Mouse (Mus musculus): ENCODE measurements around the gene Dhrs7c.

Gene Dhrs7c

DNA sequence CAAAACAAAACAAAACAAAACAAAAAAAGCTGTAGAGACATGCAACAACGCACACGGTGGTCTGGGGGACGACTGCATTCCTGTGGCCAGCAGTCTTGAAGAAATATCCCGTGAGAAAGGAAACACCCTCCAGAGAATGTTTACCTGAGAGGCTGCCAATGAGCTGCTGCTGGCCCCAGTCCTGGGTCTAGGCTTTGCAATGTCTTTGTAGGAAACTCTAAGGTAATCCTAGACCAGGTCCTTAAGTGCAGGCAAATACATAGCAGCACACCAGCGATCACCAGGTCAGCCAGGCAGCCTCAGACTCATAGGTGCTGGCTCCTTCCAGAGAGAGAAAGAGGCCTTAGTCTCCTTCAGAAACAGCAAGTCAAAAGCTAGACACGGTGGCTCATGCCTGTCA lies 56.0 kb downstream of the Dhrs7c start:
- no peaks in the 10 kb centered on the region for H3K9me3 ChIP-seq (ENCODE audit: low read length)
- no peak overlapping the region for H3K4me3 ChIP-seq (replicated peaks; ENCODE audit: low read length)
- no peaks in the 10 kb centered on the region; the same call in 1 of the 2 replicates for H3K27me3 ChIP-seq (ENCODE audit: insufficient read depth, low read length)
- TF ChIP-seq CTCF (conservative IDR thresholded peaks at IDR 0.05; ENCODE audit: low read length) (no peak), NANOG (IDR thresholded peaks at IDR 0.05; ENCODE audit: borderline replicate concordance, low read length) (no peak), POU5F1 (IDR thresholded peaks at IDR 0.05; ENCODE audit: borderline replicate concordance, low read length) (no peak)
- no peaks in the 10 kb centered on the region for H3K36me3 ChIP-seq (ENCODE audit: insufficient read depth, low read length)
- H3K4me1 ChIP-seq (replicated peaks; ENCODE audit: low read depth, low read length) = peaks cover 10% of the 10 kb centered on the region

GRCm38 (mm10) chr11:67855035-67855434 lies 57.0 kb downstream of the Dhrs7c start:
- TF ChIP-seq POU5F1 (IDR thresholded peaks at IDR 0.05; ENCODE audit: borderline replicate concordance, low read length) (0 out of 2 replicates have a peak, but pooled peaks have one; percentile 47), CTCF (conservative IDR thresholded peaks at IDR 0.05; ENCODE audit: low read length) (peak; percentile 99), NANOG (IDR thresholded peaks at IDR 0.05; ENCODE audit: borderline replicate concordance, low read length) (no peak)
- Histone ChIP-seq H3K9me3 (ENCODE audit: low read length) (no peaks in the 10 kb centered on the region), H3K36me3 (ENCODE audit: insufficient read depth, low read length) (no peaks in the 10 kb centered on the region), H3K4me3 (replicated peaks; ENCODE audit: low read length) (no peak overlapping the region), H3K27me3 (ENCODE audit: insufficient read depth, low read length) (no peaks in the 10 kb centered on the region; the same call in 1 of the 2 replicates), H3K4me1 (replicated peaks; ENCODE audit: low read depth, low read length) (peaks cover 16% of the 10 kb centered on the region)

DNA sequence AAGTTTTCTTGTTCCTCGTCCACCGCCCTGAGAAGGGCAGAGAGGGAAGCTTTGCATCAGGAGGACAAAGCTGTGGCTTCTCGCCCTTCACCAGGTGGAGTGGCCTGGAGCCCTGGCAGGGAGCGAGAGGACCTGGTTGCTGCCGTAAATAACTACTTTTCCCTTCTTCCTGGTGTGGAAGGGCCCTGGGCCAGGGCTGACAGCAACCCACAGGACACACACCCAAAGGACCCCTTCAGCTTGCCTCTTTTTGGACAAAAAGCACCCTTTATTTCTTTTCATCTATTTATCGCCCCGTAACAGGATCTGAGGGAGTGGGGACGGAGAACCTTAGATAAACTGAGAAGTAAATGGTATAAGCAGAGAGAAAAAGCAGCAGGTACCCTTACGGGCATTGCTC lies 60.5 kb downstream of the Dhrs7c start:
- no peaks in the 10 kb centered on the region for H3K36me3 ChIP-seq (ENCODE audit: insufficient read depth, low read length)
- no peaks in the 10 kb centered on the region; the same call in 1 of the 2 replicates for H3K27me3 ChIP-seq (ENCODE audit: insufficient read depth, low read length)
- H3K4me3 ChIP-seq (replicated peaks; ENCODE audit: low read length) = no peak overlapping the region
- H3K9me3 ChIP-seq (ENCODE audit: low read length) = no peaks in the 10 kb centered on the region
- TF ChIP-seq POU5F1 (IDR thresholded peaks at IDR 0.05; ENCODE audit: borderline replicate concordance, low read length) (no peak), NANOG (IDR thresholded peaks at IDR 0.05; ENCODE audit: borderline replicate concordance, low read length) (no peak), CTCF (conservative IDR thresholded peaks at IDR 0.05; ENCODE audit: low read length) (no peak)
- peaks cover 40% of the 10 kb centered on the region for H3K4me1 ChIP-seq (replicated peaks; ENCODE audit: low read depth, low read length)

GRCm38 (mm10) chr11:67860743-67861398 lies 62.9 kb downstream of the Dhrs7c start:
- Histone ChIP-seq H3K9me3 (ENCODE audit: low read length) (no peaks in the 10 kb centered on the region), H3K36me3 (ENCODE audit: insufficient read depth, low read length) (no peaks in the 10 kb centered on the region), H3K27me3 (ENCODE audit: insufficient read depth, low read length) (no peaks in the 10 kb centered on the region; the same call in 1 of the 2 replicates), H3K4me1 (replicated peaks; ENCODE audit: low read depth, low read length) (peaks cover 36% of the 10 kb centered on the region), H3K4me3 (replicated peaks; ENCODE audit: low read length) (peak overlapping the region; percentile 49; the same call in 1 of the 2 replicates)
- TF ChIP-seq POU5F1 (IDR thresholded peaks at IDR 0.05; ENCODE audit: borderline replicate concordance, low read length) (no peak), NANOG (IDR thresholded peaks at IDR 0.05; ENCODE audit: borderline replicate concordance, low read length) (no peak), CTCF (conservative IDR thresholded peaks at IDR 0.05; ENCODE audit: low read length) (no peak)

DNA sequence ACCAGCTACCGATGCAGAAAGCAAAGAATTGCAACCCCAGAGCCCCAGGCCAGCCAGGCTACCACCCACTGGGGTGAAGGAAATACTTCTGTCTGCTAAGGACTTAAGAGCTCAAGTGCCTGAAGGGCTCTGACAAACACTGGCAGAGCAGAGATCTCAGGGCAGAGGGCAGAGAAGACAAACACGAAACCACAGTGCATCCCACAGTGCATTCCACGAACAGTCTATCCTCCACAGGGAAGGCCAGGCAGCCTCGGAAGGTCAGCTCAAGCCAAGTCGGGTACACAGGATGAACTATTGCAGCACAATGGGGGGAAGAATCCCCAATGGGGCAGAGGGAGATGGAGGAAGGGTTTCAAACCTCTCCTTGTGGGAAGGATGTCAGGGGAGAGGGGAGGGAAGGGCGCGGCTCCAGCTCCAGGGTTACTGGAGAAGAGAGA lies 63.4 kb downstream of the Dhrs7c start:
- Histone ChIP-seq H3K9me3 (ENCODE audit: low read length) (no peaks in the 10 kb centered on the region), H3K4me3 (replicated peaks; ENCODE audit: low read length) (peak overlapping the region; percentile 49; the same call in 1 of the 2 replicates), H3K4me1 (replicated peaks; ENCODE audit: low read depth, low read length) (peaks cover 36% of the 10 kb centered on the region), H3K27me3 (ENCODE audit: insufficient read depth, low read length) (no peaks in the 10 kb centered on the region), H3K36me3 (ENCODE audit: insufficient read depth, low read length) (no peaks in the 10 kb centered on the region)
- TF ChIP-seq NANOG (IDR thresholded peaks at IDR 0.05; ENCODE audit: borderline replicate concordance, low read length) = no peak
- TF ChIP-seq CTCF (conservative IDR thresholded peaks at IDR 0.05; ENCODE audit: low read length) = no peak
- TF ChIP-seq POU5F1 (IDR thresholded peaks at IDR 0.05; ENCODE audit: borderline replicate concordance, low read length) = no peak

- H3K36me3 ChIP-seq (ENCODE audit: insufficient read depth, low read length) = no peaks in the 10 kb centered on the region
- no peaks in the 10 kb centered on the region for H3K27me3 ChIP-seq (ENCODE audit: insufficient read depth, low read length)
- no peak overlapping the region for H3K4me3 ChIP-seq (replicated peaks; ENCODE audit: low read length)
- H3K9me3 ChIP-seq (ENCODE audit: low read length) = no peaks in the 10 kb centered on the region
- peaks cover 24% of the 10 kb centered on the region for H3K4me1 ChIP-seq (replicated peaks; ENCODE audit: low read depth, low read length)
- no peak for TF ChIP-seq POU5F1 (IDR thresholded peaks at IDR 0.05; ENCODE audit: borderline replicate concordance, low read length)
- TF ChIP-seq CTCF (conservative IDR thresholded peaks at IDR 0.05; ENCODE audit: low read length) = 0 out of 2 replicates have a peak, but pooled peaks have one; percentile 2
- no peak for TF ChIP-seq NANOG (IDR thresholded peaks at IDR 0.05; ENCODE audit: borderline replicate concordance, low read length)
Measured at GRCm38 (mm10) chr11:67865100-67865499, 67.1 kb downstream of the Dhrs7c start.

All from E14TG2a.4 (cell line).